In the genomic region with DNA sequence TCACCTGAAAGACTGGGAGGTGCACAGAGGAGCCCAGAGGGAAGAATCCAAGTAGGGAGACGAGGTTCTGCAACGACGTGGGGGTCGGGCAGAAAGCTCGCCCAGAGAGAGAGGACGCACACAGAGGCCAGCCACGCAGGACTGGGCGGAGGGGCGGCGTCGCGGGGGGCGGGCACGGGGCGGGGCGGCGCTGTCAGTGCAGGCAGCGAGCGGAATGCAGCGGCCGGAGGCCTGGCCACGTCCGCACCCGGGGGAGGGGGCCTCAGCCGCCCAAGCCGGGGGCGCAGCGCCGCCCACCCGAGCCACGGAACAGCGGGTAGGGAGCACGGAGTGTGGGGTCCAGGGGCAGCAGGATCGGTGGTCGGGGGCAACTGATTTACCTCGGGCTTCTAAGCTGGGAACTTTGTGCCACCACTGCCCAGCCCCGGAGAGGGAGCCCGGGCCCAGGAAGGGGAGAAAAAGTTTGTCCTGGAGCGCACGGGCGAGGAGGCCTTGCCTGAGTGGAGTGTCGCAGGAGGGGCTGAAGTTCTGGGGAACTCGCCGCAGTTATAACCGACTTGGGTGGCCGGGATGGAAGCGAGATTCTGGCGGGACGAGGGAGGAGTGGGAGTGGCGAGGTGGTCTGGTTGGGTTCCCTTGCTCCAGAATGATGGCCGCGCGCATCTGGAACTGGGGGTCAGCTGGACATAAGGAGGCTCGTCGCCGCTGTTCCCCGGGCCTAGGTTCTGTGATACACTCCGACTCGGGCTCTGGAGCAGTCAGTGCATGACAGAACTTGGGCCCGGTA, we compare ENCODE assay signal across 7 mouse cellular contexts. TPM values are rescaled to one million over a fixed set of nuclear protein-coding genes. Genes with fewer than 3 reads are reported as not detected.
A peak's percentile ranks its signal among the peaks of the same experiment; 100 is the strongest.
DNase-seq lines count a peak whose midpoint lies in the region; ATAC-seq and TF ChIP-seq lines count a peak whose summit lies in the region.

Copz2 (plus strand) TSS at position 190 of the 787 bp plus-strand sequence.

- no peak for TF ChIP-seq CTCF in Patski (IDR thresholded peaks at IDR 0.05)
- TF ChIP-seq CTCF in intestine, postnatal 0 days (IDR thresholded peaks at IDR 0.05; ENCODE audit: low read depth), result no peak

- H3K4me2 ChIP-seq in intestine, postnatal 0 days (replicated peaks; ENCODE audit: low read depth), result peak within 1 kb of the TSS; percentile 91
- H3K4me2 ChIP-seq in lung, embryonic 15.5 days, result peak within 1 kb of the TSS; percentile 90

- H3K9ac ChIP-seq in intestine, postnatal 0 days (ENCODE audit: low read depth, low read length), result peak within 1 kb of the TSS; percentile 51
- H3K9ac ChIP-seq in lung, embryonic 15.5 days, result peak within 1 kb of the TSS; percentile 58

- in situ Hi-C loops in Patski (cut with MboI; ENCODE audit: low pct_unique_long_range_greater_than_20kb), result no loop called here

- H3K27me3 ChIP-seq in Patski, result no peaks in the 10 kb centered on the region
- peaks cover 3% of the 10 kb centered on the region; the same call in 1 of the 2 replicates for H3K27me3 ChIP-seq in intestine, postnatal 0 days (replicated peaks; ENCODE audit: control insufficient read depth, insufficient read depth, low read length)
- no peaks in the 10 kb centered on the region for H3K27me3 ChIP-seq in lung, embryonic 15.5 days

- no peaks in the 10 kb centered on the region for H3K36me3 ChIP-seq in intestine, postnatal 0 days (ENCODE audit: control insufficient read depth, insufficient read depth)
- H3K36me3 ChIP-seq in lung, embryonic 15.5 days, result no peaks in the 10 kb centered on the region

- H3K4me1 ChIP-seq in intestine, postnatal 0 days (replicated peaks; ENCODE audit: control insufficient read depth, insufficient read depth, low read length), result no peaks in the 10 kb centered on the region
- H3K4me1 ChIP-seq in lung, embryonic 15.5 days, result peaks cover 7% of the 10 kb centered on the region; the same call in 1 of the 2 replicates

- no peak for DNase-seq in Patski (ENCODE audit: low read depth, low spot score)
- peak; percentile 59 for DNase-seq in retina, postnatal 1 day
- DNase-seq in layer of hippocampus, adult 8-10 months (ENCODE audit: low spot score in 2 of 2), result no peak

- CTCF ChIA-PET in Patski (lab: Charles Lee), result interaction anchor here (1.0 kb wide), 1 partner anchor 8 kb away, joined by 3 read pairs; no protein-coding TSS in a partner anchor

- H3K9me3 ChIP-seq in intestine, postnatal 0 days (ENCODE audit: control insufficient read depth), result no peaks in the 10 kb centered on the region
- H3K9me3 ChIP-seq in lung, embryonic 15.5 days, result no peaks in the 10 kb centered on the region

- POLR2A ChIA-PET in Patski (lab: Charles Lee), result interaction anchor here (1.0 kb wide), 1 partner anchor 13 kb away, joined by 3 read pairs; no protein-coding TSS in a partner anchor

- WGBS in intestine, postnatal 0 days, result 1% methylated on average over 60 of the region's 60 CpGs
- under 1% methylated on average over 56 of the region's 60 CpGs for WGBS in lung, embryonic 15.5 days

- no peak within 1 kb of the TSS for H3K27ac ChIP-seq in intestine, postnatal 0 days (ENCODE audit: low read depth, low read length)
- H3K27ac ChIP-seq in lung, embryonic 15.5 days, result peak within 1 kb of the TSS; percentile 41

- peak within 1 kb of the TSS; percentile 58 for H3K4me3 ChIP-seq in intestine, postnatal 0 days (ENCODE audit: low read depth, low read length)
- peak within 1 kb of the TSS; percentile 61 for H3K4me3 ChIP-seq in lung, embryonic 15.5 days

- ATAC-seq in Patski, result peak; percentile 47
- peak; percentile 46 for ATAC-seq in common myeloid progenitor, adult 5-6 weeks (replicated peaks; ENCODE audit: low read depth, poor library complexity, severe bottlenecking)
- peak; percentile 76 for ATAC-seq in granulocyte monocyte progenitor cell, adult 5-6 weeks (replicated peaks; ENCODE audit: poor library complexity, severe bottlenecking)
- peak; percentile 43 for ATAC-seq in intestine, postnatal 0 days
- ATAC-seq in lung, embryonic 15.5 days (ENCODE audit: borderline replicate concordance, extremely low read depth, low FRiP score, low TSS enrichment), result peak; percentile 94

RNA-seq across cellular contexts. Expression of gene Copz2, which starts in this region (rescaled TPM):
- polyA plus RNA-seq in Patski (2021), result 56.7 TPM
- total RNA-seq in common myeloid progenitor, adult 5-6 weeks (2017), result 1.6 and 8.9 TPM in 2 replicates
- 1.4 and 7.4 TPM in 2 replicates for total RNA-seq in granulocyte monocyte progenitor cell, adult 5-6 weeks (2014; fragmentation: Nextera tagmentation)
- 3.9 and 4.4 TPM in 2 replicates for total RNA-seq in granulocyte monocyte progenitor cell, adult 5-6 weeks (2017)
- polyA plus RNA-seq in intestine, postnatal 0 days (2015; fragmentation: Nextera tagmentation; extraction: Ambion mirVana), result 46.8 and 47.6 TPM in 2 replicates
- polyA plus RNA-seq in lung, embryonic 15.5 days (2015; fragmentation: Nextera tagmentation; extraction: Ambion mirVana), result 134 and 138 TPM in 2 replicates
- total RNA-seq in layer of hippocampus, adult 8-10 months (2022), result 10 to 100 TPM in 2 of 4 experiments, 1 to 10 TPM in 2; 8.2 to 11.6 (median 9.5) TPM

Comparison
In these comparisons a context has a peak if more than half of its experiments do, and no peak if none do; other contexts are left out.
1. ATAC-seq: peak in every context shown above with its lines; median percentile 94 in lung, embryonic 15.5 days; 76 in granulocyte monocyte progenitor cell, adult 5-6 weeks; 47 in Patski; 46 in common myeloid progenitor, adult 5-6 weeks; 43 in intestine, postnatal 0 days.